Mouse (Mus musculus): ENCODE data around the gene Lap3.

DNA sequence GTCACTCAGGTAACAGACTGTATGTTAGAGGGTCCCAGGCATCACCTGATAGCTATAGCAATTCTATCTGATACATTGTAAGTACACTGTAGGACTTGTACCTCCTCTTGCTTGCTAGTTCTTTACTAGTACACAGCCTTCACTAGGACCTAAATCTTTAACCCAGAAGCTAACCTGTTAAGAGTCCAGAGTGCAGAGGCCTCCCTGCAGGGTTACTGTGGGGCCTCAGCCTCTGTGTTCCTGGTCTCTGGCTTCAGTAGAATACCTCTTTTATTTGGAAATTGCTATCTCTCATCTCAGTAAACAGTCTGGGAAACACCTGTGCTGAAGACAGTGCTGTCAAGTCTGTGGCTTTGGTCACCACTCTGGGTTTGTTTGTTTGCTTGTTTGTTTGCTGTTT lies 2.9 kb downstream of the Lap3 start:
- TF ChIP-seq CTCF (IDR thresholded peaks at IDR 0.05; ENCODE audit: borderline replicate concordance, insufficient read depth, low read depth, low read length) (no peak), POLR2A (IDR thresholded peaks at IDR 0.05; ENCODE audit: borderline replicate concordance, insufficient read depth, low read length) (no peak)

Data from cerebellum, adult 2 months (tissue).